Mouse (Mus musculus): Measurements from ENCODE around the gene Mov10l1. TPM values are rescaled to one million over a fixed set of nuclear protein-coding genes. Genes with fewer than 3 reads are reported as not detected.

Mov10l1 gene
- total RNA-seq, 2 experiments from 2014 or later, result not detected

DNA sequence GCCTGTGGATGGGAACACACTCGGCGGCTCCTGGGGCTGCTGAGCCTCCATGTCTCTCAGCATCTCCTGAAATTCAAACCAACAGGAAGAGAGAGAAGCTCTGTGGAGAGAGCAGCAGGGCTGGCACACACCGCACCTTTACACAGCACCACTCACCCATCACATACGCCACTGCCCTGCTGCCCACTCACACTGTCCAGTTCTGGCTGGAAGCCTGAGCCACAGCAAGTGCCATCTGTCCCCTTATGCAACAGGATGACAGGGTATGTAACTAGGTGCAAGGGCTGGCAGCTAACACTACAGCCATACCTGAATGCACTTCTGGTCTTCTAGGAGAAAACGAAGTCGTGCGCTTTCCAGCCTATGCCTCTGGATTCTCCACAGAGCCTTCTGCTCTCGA lies 121.7 kb downstream of the Mov10l1 start:
- ATAC-seq (replicated peaks; ENCODE audit: low FRiP score, low TSS enrichment, poor library complexity, severe bottlenecking), result no peak

Other genes with a start within 250 kb of the Mov10l1 start
- 32.7 and 46.8 TPM in 2 replicates for gene Brd1, start 248.7 kb upstream of the Mov10l1 start, total RNA-seq (2014; fragmentation: Nextera tagmentation)
- 36.2 and 39.6 TPM in 2 replicates for gene Brd1, start 248.7 kb upstream of the Mov10l1 start, total RNA-seq (2017)
- 39.2 and 48.2 TPM in 2 replicates for gene Zbed4, start 231.2 kb upstream of the Mov10l1 start, total RNA-seq (2014; fragmentation: Nextera tagmentation)
- gene Zbed4, start 231.2 kb upstream of the Mov10l1 start, total RNA-seq (2017), result 36.1 and 38.3 TPM in 2 replicates
- 2.8 and 8.3 TPM in 2 replicates for gene Alg12, start 163.6 kb upstream of the Mov10l1 start, total RNA-seq (2014; fragmentation: Nextera tagmentation)
- 3.3 and 5.2 TPM in 2 replicates for gene Alg12, start 163.6 kb upstream of the Mov10l1 start, total RNA-seq (2017)
- 24.8 and 29.7 TPM in 2 replicates for gene Creld2, start 163.3 kb upstream of the Mov10l1 start, total RNA-seq (2014; fragmentation: Nextera tagmentation)
- 47.8 and 50.9 TPM in 2 replicates for gene Creld2, start 163.3 kb upstream of the Mov10l1 start, total RNA-seq (2017)
- 5.1 and 6.4 TPM in 2 replicates for gene Pim3, start 120.7 kb upstream of the Mov10l1 start, total RNA-seq (2014; fragmentation: Nextera tagmentation)
- 5.5 and 12.5 TPM in 2 replicates for gene Pim3, start 120.7 kb upstream of the Mov10l1 start, total RNA-seq (2017)
- gene Ttll8, start 28.5 kb upstream of the Mov10l1 start, total RNA-seq (2014; fragmentation: Nextera tagmentation), result not detected in 2 replicates
- gene Ttll8, start 28.5 kb upstream of the Mov10l1 start, total RNA-seq (2017), result not detected in 2 replicates
- not detected in 2 replicates for gene Mlc1, start 3.9 kb upstream of the Mov10l1 start, total RNA-seq (2014; fragmentation: Nextera tagmentation)
- gene Mlc1, start 3.9 kb upstream of the Mov10l1 start, total RNA-seq (2017), result not detected in 2 replicates
- not detected in 2 replicates for gene Panx2, start 76.8 kb downstream of the Mov10l1 start, total RNA-seq (2014; fragmentation: Nextera tagmentation)
- not detected in 2 replicates for gene Panx2, start 76.8 kb downstream of the Mov10l1 start, total RNA-seq (2017)
- gene Trabd, start 92.2 kb downstream of the Mov10l1 start, total RNA-seq (2014; fragmentation: Nextera tagmentation), result 15.8 and 26.3 TPM in 2 replicates
- 11.9 and 17.5 TPM in 2 replicates for gene Trabd, start 92.2 kb downstream of the Mov10l1 start, total RNA-seq (2017)
- 15.3 and 20.8 TPM in 2 replicates for gene Selenoo, start 106.2 kb downstream of the Mov10l1 start, total RNA-seq (2014; fragmentation: Nextera tagmentation)
- gene Selenoo, start 106.2 kb downstream of the Mov10l1 start, total RNA-seq (2017), result 16.6 and 18.5 TPM in 2 replicates
- 34.1 and 39.1 TPM in 2 replicates for gene Tubgcp6, start 140.2 kb downstream of the Mov10l1 start, total RNA-seq (2014; fragmentation: Nextera tagmentation)
- gene Tubgcp6, start 140.2 kb downstream of the Mov10l1 start, total RNA-seq (2017), result 14.7 and 22.4 TPM in 2 replicates
- 25.6 and 32.8 TPM in 2 replicates for gene Hdac10, start 145.8 kb downstream of the Mov10l1 start, total RNA-seq (2014; fragmentation: Nextera tagmentation)
- gene Hdac10, start 145.8 kb downstream of the Mov10l1 start, total RNA-seq (2017), result 15.6 and 20.1 TPM in 2 replicates
- not detected in 2 replicates for gene Mapk12, start 157.8 kb downstream of the Mov10l1 start, total RNA-seq (2014; fragmentation: Nextera tagmentation)
- gene Mapk12, start 157.8 kb downstream of the Mov10l1 start, total RNA-seq (2017), result 2.1 TPM in 1 of 2 replicates, not detected in the other
- 0.11 TPM in 1 of 2 replicates, not detected in the other for gene Mapk11, start 166.7 kb downstream of the Mov10l1 start, total RNA-seq (2014; fragmentation: Nextera tagmentation)
- gene Mapk11, start 166.7 kb downstream of the Mov10l1 start, total RNA-seq (2017), result 0.27 and 3.5 TPM in 2 replicates
- gene Plxnb2, start 197.9 kb downstream of the Mov10l1 start, total RNA-seq (2014; fragmentation: Nextera tagmentation), result 2.3 and 3.6 TPM in 2 replicates
- gene Plxnb2, start 197.9 kb downstream of the Mov10l1 start, total RNA-seq (2017), result 0.34 and 1.7 TPM in 2 replicates
- 9.8 and 14.1 TPM in 2 replicates for gene Dennd6b, start 213.6 kb downstream of the Mov10l1 start, total RNA-seq (2014; fragmentation: Nextera tagmentation)
- 1.3 and 4.6 TPM in 2 replicates for gene Dennd6b, start 213.6 kb downstream of the Mov10l1 start, total RNA-seq (2017)
- gene Ppp6r2, start 228.6 kb downstream of the Mov10l1 start, total RNA-seq (2014; fragmentation: Nextera tagmentation), result 56.3 and 72.3 TPM in 2 replicates
- gene Ppp6r2, start 228.6 kb downstream of the Mov10l1 start, total RNA-seq (2017), result 29.4 and 145 TPM in 2 replicates